Mouse (Mus musculus) kidney, adult 10 weeks (tissue): ENCODE results near the gene Zfp260. TPM values are rescaled to one million over a fixed set of nuclear protein-coding genes. Genes with fewer than 3 reads are reported as not detected.

ENCODE experiments used
- polyA plus RNA-seq: library from polyadenylated mRNA; stranded (reverse); fragments of 350-450 nt; fragmentation: Illumina TruSeq; extraction: RNeasy Lipid Tissue Mini Kit (QIAGEN cat#74804); gene quantifications from one replicate; pipeline ENCODE4 v1.2.3, GENCODE M21; 2014; ENCODE audit warnings: low read depth, low replicate concordance

Zfp260 gene
- 97.5 TPM for polyA plus RNA-seq

GRCm38 (mm10) chr7:30094646-30095429 is at the start of gene Zfp260:
Gene Zfp260, plus strand, starts transcription at chr7:30094777.

DNA sequence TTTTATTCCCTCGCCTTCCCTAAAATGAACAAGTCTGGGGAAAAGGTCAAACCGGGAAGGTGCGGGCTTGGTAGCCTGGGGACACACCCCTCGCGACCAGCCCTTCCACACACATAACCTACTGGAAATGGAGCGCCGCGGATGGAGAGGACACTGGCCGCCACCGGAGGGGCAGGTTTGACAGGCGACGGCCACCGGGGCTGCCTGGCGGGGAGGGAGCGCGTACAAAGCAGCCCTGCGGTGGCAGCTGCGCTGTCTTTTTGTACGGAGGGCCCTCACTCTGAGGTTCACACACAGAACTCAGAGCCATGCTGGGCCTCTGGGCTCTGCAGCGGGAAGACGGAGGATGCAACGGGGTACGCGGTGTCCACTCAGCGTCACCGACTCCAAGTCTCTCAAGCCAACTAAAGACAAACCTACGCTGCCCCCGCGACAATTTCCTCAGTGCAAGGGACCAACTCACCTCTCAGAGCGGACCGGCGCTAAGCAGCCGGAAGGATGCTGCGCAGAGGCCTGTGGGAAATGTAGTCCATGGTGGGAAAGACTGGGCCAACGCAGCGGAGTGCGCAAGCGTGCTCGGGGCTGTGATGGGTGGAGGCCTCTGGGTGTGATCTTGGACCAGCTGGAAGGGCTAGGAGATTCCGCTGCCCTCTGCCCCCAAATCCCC is 43.6 kb upstream of the Zfp260 start, which contains the start of gene Zfp14:
Gene Zfp14, minus strand, starts transcription at position 499 of the 667 bp plus-strand sequence.

GRCm38 (mm10) chr7:30072146-30073028 is 22.2 kb upstream of the Zfp260 start, which contains the start of gene Zfp82:
Gene Zfp82, minus strand, starts transcription at chr7:30072900.

GRCm38 (mm10) chr7:30090092-30090969 is 4.2 kb upstream of the Zfp260 start, which contains the start of the genes Gm26920 and Zfp566:
Gene Gm26920, minus strand, starts transcription at chr7:30090410.
Gene Zfp566, minus strand, starts transcription at chr7:30090527.

DNA sequence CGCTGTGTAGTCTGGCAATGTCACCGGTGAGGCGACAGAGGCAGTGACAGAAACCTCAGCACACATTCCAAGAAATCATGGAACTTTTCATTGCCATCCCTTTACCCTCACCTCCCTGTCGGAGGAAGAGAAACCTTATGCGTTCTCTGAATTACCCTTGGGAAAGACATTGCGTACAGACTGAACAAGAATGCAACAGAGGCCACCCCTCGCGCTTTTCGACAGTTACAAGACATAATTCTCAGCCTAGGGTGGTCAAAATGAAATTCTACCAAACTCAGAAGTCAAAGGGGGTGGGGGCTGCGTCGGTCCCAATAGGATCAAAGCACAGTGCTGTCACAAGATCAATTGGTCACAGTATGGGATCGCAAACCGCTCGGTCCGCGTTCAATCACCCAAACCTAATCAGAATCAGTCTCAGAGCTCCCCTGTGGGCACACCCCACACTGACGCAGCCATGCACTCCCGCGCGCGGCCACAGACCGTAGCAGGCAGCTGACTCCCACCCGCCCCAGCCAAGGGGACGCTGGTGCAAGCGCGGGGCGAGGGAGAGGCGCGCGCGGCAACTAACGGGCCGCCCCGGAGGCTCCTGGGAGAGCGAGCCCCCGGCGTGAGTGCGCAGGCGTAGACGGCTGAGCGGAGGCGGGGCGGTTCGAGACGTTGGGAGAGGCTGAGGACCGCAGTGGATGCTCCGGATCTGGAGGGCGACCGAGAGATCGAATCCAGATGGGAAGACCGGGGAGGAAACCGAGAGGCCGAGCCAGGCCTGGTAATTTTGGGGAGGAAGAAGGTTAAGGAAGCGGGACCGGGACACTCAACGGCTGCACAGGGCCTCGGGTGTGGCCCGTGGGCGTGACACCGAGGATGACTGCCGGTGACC is 27.0 kb downstream of the Zfp260 start, which contains the start of gene Zfp382:
Gene Zfp382, plus strand, starts transcription at position 635 of the 880 bp plus-strand sequence.

Other genes starting within 250 kb of the Zfp260 start
- 3.6 TPM for gene Zfp940, start 241.1 kb upstream of the Zfp260 start, polyA plus RNA-seq
- 18.5 TPM for gene Zfp420, start 234.8 kb upstream of the Zfp260 start, polyA plus RNA-seq
- gene Zfp27, start 188.2 kb upstream of the Zfp260 start, polyA plus RNA-seq = 4.6 TPM
- 10.3 TPM for gene Zfp383, start 186.6 kb upstream of the Zfp260 start, polyA plus RNA-seq
- 10.1 TPM for gene Zfp74, start 140.7 kb upstream of the Zfp260 start, polyA plus RNA-seq
- gene Zfp568, start 110.8 kb upstream of the Zfp260 start, polyA plus RNA-seq = 6.0 TPM
- gene Zfp14, start 43.4 kb upstream of the Zfp260 start, polyA plus RNA-seq = 3.1 TPM
- 2.0 TPM for gene Zfp82, start 21.9 kb upstream of the Zfp260 start, polyA plus RNA-seq
- not detected for gene Gm26920, start 4.4 kb upstream of the Zfp260 start, polyA plus RNA-seq
- 1.9 TPM for gene Zfp566, start 4.2 kb upstream of the Zfp260 start, polyA plus RNA-seq
- 0.93 TPM for gene Zfp382, start 27.2 kb downstream of the Zfp260 start, polyA plus RNA-seq
- gene Zfp146, start 75.0 kb downstream of the Zfp260 start, polyA plus RNA-seq = 32.4 TPM
- gene Cox7a1, start 89.4 kb downstream of the Zfp260 start, polyA plus RNA-seq = not detected
- gene Capns1, start 104.0 kb downstream of the Zfp260 start, polyA plus RNA-seq = 58.2 TPM
- gene Polr2i, start 137.2 kb downstream of the Zfp260 start, polyA plus RNA-seq = not detected
- gene Tbcb, start 137.5 kb downstream of the Zfp260 start, polyA plus RNA-seq = 7.6 TPM
- not detected for gene Ovol3, start 140.9 kb downstream of the Zfp260 start, polyA plus RNA-seq
- not detected for gene Thap8, start 185.3 kb downstream of the Zfp260 start, polyA plus RNA-seq
- gene Wdr62, start 185.6 kb downstream of the Zfp260 start, polyA plus RNA-seq = not detected
- gene Clip3, start 197.0 kb downstream of the Zfp260 start, polyA plus RNA-seq = 1.7 TPM
- gene Alkbh6, start 213.9 kb downstream of the Zfp260 start, polyA plus RNA-seq = 4.7 TPM
- gene Syne4, start 220.0 kb downstream of the Zfp260 start, polyA plus RNA-seq = 5.0 TPM
- 1.4 TPM for gene E130208F15Rik, start 227.0 kb downstream of the Zfp260 start, polyA plus RNA-seq
- gene Sdhaf1, start 229.1 kb downstream of the Zfp260 start, polyA plus RNA-seq = 5.7 TPM